Mouse (Mus musculus) monocyte, adult 2 months (primary cell): Measurements from ENCODE around the gene Dnah6.

Experiments used
- DNase-seq, 2 experiments: peaks; one replicate each; pipeline ENCODE4 v3.0.0; 2022; ENCODE audit warnings: low spot score in 2 of 2, low read depth in 1 of 2

Dnah6 gene

GRCm38 (mm10) chr6:73221189-73221957, at the start of gene Dnah6:
Dnah6 (minus strand) TSS chr6:73221651.
- DNase-seq, result peak; percentile 50

- DNase-seq, result no peak
These were observed 47.9 kb upstream of the Dnah6 start for GRCm38 (mm10) chr6:73269374-73269773.

- no peak for DNase-seq
These were observed 46.4 kb upstream of the Dnah6 start for GRCm38 (mm10) chr6:73267738-73268311.

- DNase-seq, result no peak
These were observed 43.4 kb upstream of the Dnah6 start for GRCm38 (mm10) chr6:73264801-73265200.

GRCm38 (mm10) chr6:73260110-73260509, 38.7 kb upstream of the Dnah6 start:
- no peak for DNase-seq

GRCm38 (mm10) chr6:73257068-73257467, 35.6 kb upstream of the Dnah6 start:
- DNase-seq, result no peak

GRCm38 (mm10) chr6:73254307-73255228, 33.1 kb upstream of the Dnah6 start:
- no peak for DNase-seq

GRCm38 (mm10) chr6:73253584-73253983, 32.1 kb upstream of the Dnah6 start:
- no peak for DNase-seq

GRCm38 (mm10) chr6:73253006-73253405, 31.6 kb upstream of the Dnah6 start:
- no peak for DNase-seq

GRCm38 (mm10) chr6:73252396-73252795, 30.9 kb upstream of the Dnah6 start:
- no peak for DNase-seq

GRCm38 (mm10) chr6:73251336-73251735, 29.9 kb upstream of the Dnah6 start:
- DNase-seq, result no peak

- no peak for DNase-seq
These were observed 28.4 kb upstream of the Dnah6 start for GRCm38 (mm10) chr6:73249851-73250250.

GRCm38 (mm10) chr6:73249049-73249422, 27.6 kb upstream of the Dnah6 start:
- DNase-seq, result no peak

- peak; percentile 63 to 76 for DNase-seq
These were observed 27.0 kb upstream of the Dnah6 start, which contains the start of gene Suclg1 for GRCm38 (mm10) chr6:73248237-73249048. Suclg1 (plus strand) TSS chr6:73248382.

- peak; percentile 16 to 25 for DNase-seq
These were observed 26.0 kb upstream of the Dnah6 start for GRCm38 (mm10) chr6:73247452-73247851.

GRCm38 (mm10) chr6:73246821-73247220, 25.4 kb upstream of the Dnah6 start:
- DNase-seq, result no peak

GRCm38 (mm10) chr6:73235650-73236049, 14.2 kb upstream of the Dnah6 start:
- DNase-seq, result no peak

GRCm38 (mm10) chr6:73234302-73234900, 12.9 kb upstream of the Dnah6 start:
- DNase-seq, result no peak

- DNase-seq, result no peak
These were observed 11.8 kb upstream of the Dnah6 start for GRCm38 (mm10) chr6:73233202-73233726.

- DNase-seq, result no peak
These were observed 10.7 kb upstream of the Dnah6 start for GRCm38 (mm10) chr6:73232152-73232584.
